Comparison of ENCODE assay signal across 10 mouse cellular contexts in the genomic region with DNA sequence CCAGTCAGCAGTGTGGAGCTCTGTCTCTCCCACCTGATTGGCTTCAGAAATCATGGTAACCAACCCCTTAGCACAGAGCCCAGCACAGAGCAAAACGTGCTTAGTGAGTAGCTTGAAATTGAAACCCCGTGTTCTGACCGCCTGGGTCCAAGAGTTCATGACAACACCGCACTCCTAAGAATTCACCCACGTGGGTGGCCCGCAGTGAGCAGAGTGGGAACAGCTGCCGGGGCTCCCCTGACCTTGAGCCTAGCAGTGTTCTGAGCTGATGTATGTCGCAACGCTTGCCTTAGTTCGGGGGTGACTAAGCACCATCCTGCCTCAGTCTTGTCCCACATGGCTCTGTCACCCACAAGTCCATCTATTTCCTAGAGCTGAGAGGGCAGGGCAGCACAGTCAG. TPM values are rescaled to one million over a fixed set of nuclear protein-coding genes. Genes with fewer than 3 reads are reported as not detected.
DNase-seq lines count a peak whose midpoint lies in the region; ATAC-seq lines count a peak whose summit lies in the region.
"Had no signal": no experiment of that assay in that cellular context is flagged by ENCODE, and none has a peak within 500 bp of the region (broad histone marks: within the 10 kb centered on the region; RNA-seq: fewer than 3 reads in every experiment).

No protein-coding gene starts in this region.

- DNase-seq in 416B (ENCODE audit: low read depth) (peak; percentile 90), liver (peak; percentile 41)
- DNase-seq in adrenal gland, adult 2 months: peak; percentile 83
- peak; percentile 60 for DNase-seq in lung, postnatal 36 days
- no peak for DNase-seq in spleen, postnatal 36 days (ENCODE audit: low spot score in 2 of 2)
- DNase-seq: cerebellum, postnatal 36 days; gastrocnemius, postnatal 14 days; right cerebral cortex, postnatal 25 days had no signal

- no peak for ATAC-seq in cerebellum, adult (ENCODE audit: insufficient number of reproducible peaks, low FRiP score, low TSS enrichment)
- no peak for ATAC-seq in monocyte, adult 5-6 weeks (replicated peaks; ENCODE audit: insufficient number of reproducible peaks, low FRiP score, low TSS enrichment, poor library complexity, severe bottlenecking)

RNA-seq across cellular contexts. Expression of a gene that starts 2.9 kb away (rescaled TPM):
- 1 to 10 TPM; 2.8 to 5.3 TPM for total RNA-seq in adrenal gland, adult 2 months (2021)
- 5.5 and 8.1 TPM in 2 replicates for polyA plus RNA-seq in adrenal gland, adult 2 months (2012; rRNA removed)
- 0.39 to 0.53 TPM in 2 of 3 replicates, not detected in the other for total RNA-seq in monocyte, adult 5-6 weeks (2017)

RNA-seq across cellular contexts. Expression of a gene that starts 44.5 kb away (rescaled TPM):
- total RNA-seq in adrenal gland, adult 2 months (2021): 10 to 100 TPM; 43.5 to 67.2 TPM
- polyA plus RNA-seq in adrenal gland, adult 2 months (2012; rRNA removed): 36.4 and 45.4 TPM in 2 replicates
- total RNA-seq in monocyte, adult 5-6 weeks (2017): 79.1 to 86.2 TPM (median 79.8 TPM) in 3 replicates

RNA-seq across cellular contexts. Expression of a gene that starts 47.4 kb away (rescaled TPM):
- 10 to 100 TPM; 20.5 to 32.2 TPM for total RNA-seq in adrenal gland, adult 2 months (2021)
- 19.8 and 21.4 TPM in 2 replicates for polyA plus RNA-seq in adrenal gland, adult 2 months (2012; rRNA removed)
- 9.9 to 21.3 TPM (median 14.8 TPM) in 3 replicates for total RNA-seq in monocyte, adult 5-6 weeks (2017)

Comparison
In these comparisons a context has a peak if more than half of its experiments do, and no peak if none do; other contexts are left out.
1. DNase-seq: peak in 416B (single experiment), adrenal gland, adult 2 months (single experiment), liver (single experiment) and lung, postnatal 36 days (single experiment); none in spleen, postnatal 36 days (0 of 2).